Mouse (Mus musculus) spleen, adult 2 months (tissue): ENCODE data around the gene Irgq.
"Not testable (repeated sequence)": the region's sequence is repeated elsewhere in the genome, so short reads cannot be mapped to it uniquely, and the experiment has no call there.

Experiments used
- CTCF ChIP-seq: fragments of 200-500 bp; IDR thresholded peaks from 2 replicates; pipeline ENCODE4 v1.5.1; 2011; ENCODE audit warnings: mild to moderate bottlenecking, inconsistent platforms; ENCODE audit not compliant: insufficient read depth, insufficient read length, insufficient replicate concordance; ENCODE audit errors: extremely low read depth
- POLR2A ChIP-seq: fragments of 200-500 bp; IDR thresholded peaks from 2 replicates; pipeline ENCODE4 v1.6.1; 2011; ENCODE audit warnings: low read depth, low read length, inconsistent platforms

DNA sequence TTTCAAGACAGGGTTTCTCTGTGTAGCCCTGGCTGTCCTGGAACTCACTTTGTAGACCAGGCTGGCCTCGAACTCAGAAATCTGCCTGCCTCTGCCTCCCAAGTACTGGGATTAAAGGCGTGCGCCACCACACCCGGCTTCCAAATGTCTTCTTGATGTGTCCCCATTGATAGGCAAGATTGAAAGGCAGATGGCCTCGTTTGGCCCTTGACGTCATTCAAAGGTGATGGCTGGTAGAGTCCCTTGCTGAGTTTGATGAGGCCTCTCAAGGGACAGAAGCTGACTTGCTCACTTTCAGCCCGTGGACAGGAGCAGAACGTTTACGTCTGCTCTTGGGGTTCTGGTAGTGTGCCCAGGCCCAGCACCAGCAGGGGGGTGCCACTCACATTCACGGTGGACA lies 10.4 kb upstream of the Irgq start:
- TF ChIP-seq CTCF, POLR2A: not testable (repeated sequence)
